Comparison of ENCODE assay signal across 24 mouse cellular contexts in genomic region chr17:24190934-24191333, GRCm38 (mm10).
"Had no signal": no experiment of that assay in that cellular context is flagged by ENCODE, and none has a peak within 500 bp of the region (broad histone marks: within the 10 kb centered on the region; RNA-seq: fewer than 3 reads in every experiment).

No protein-coding gene starts in this region.

- H3K36me3 ChIP-seq: heart, embryonic 15.5 days; limb, embryonic 15.5 days had no signal

- ATAC-seq: hindbrain, postnatal 0 days; intestine, embryonic 16.5 days had no signal

- H3K9ac ChIP-seq: heart, embryonic 15.5 days; hindbrain, embryonic 13.5 days; hindbrain, embryonic 15.5 days; kidney, embryonic 15.5 days; limb, embryonic 13.5 days; limb, embryonic 15.5 days; liver, embryonic 14.5 days had no signal

- H3K4me2 ChIP-seq: heart, embryonic 11.5 days; heart, embryonic 13.5 days; heart, embryonic 15.5 days; hindbrain, embryonic 13.5 days; hindbrain, embryonic 15.5 days; kidney, embryonic 15.5 days; limb, embryonic 13.5 days; limb, embryonic 15.5 days had no signal

- H3K27me3 ChIP-seq: heart, embryonic 13.5 days; heart, embryonic 15.5 days; hindbrain, embryonic 13.5 days; hindbrain, embryonic 15.5 days; kidney, embryonic 15.5 days; limb, embryonic 13.5 days; limb, embryonic 15.5 days had no signal

- DNase-seq: gastrocnemius, postnatal 10 days; heart, adult 11 months; heart, adult 2 months; heart, postnatal 14 days; heart, postnatal 36 days; kidney, adult 11 months; kidney, adult 2 months; kidney, adult 9 months; kidney, postnatal 14 days; kidney, postnatal 4 days; left cerebral cortex, postnatal 4 days had no signal

- H3K27ac ChIP-seq: heart, adult 2 months; heart, embryonic 13.5 days; heart, embryonic 15.5 days; hindbrain, embryonic 13.5 days; hindbrain, embryonic 15.5 days; hindbrain, postnatal 0 days; kidney, embryonic 15.5 days; kidney, postnatal 0 days; layer of hippocampus, adult 2 months; limb, embryonic 13.5 days; limb, embryonic 15.5 days; liver, embryonic 14.5 days had no signal

- H3K4me3 ChIP-seq: heart, adult 2 months; heart, embryonic 13.5 days; heart, embryonic 15.5 days; hindbrain, embryonic 13.5 days; hindbrain, embryonic 15.5 days; kidney, embryonic 15.5 days; layer of hippocampus, adult 2 months; limb, embryonic 13.5 days; limb, embryonic 15.5 days had no signal

- H3K9me3 ChIP-seq: heart, embryonic 13.5 days; heart, embryonic 15.5 days; hindbrain, embryonic 13.5 days; hindbrain, embryonic 15.5 days; kidney, embryonic 15.5 days; limb, embryonic 13.5 days; limb, embryonic 15.5 days had no signal

- H3K4me1 ChIP-seq: hindbrain, embryonic 15.5 days; kidney, embryonic 15.5 days; limb, embryonic 15.5 days had no signal
